Mouse (Mus musculus): ENCODE data around the gene Cfdp1. TPM values are rescaled to one million over a fixed set of nuclear protein-coding genes. Genes with fewer than 3 reads are reported as not detected.

Gene Cfdp1
- polyA plus RNA-seq, 1 experiment: 78.9 TPM

GRCm38 (mm10) chr8:111720115-111720544, 134.0 kb downstream of the Cfdp1 start:
- TF ChIP-seq CTCF (IDR thresholded peaks at IDR 0.05; ENCODE audit: extremely low read depth, insufficient read depth, low read length) (no peak), POLR2A (IDR thresholded peaks at IDR 0.05; ENCODE audit: extremely low read depth, insufficient read depth, low read length) (no peak)

GRCm38 (mm10) chr8:111718937-111719336, 135.2 kb downstream of the Cfdp1 start:
- peaks cover 21% of the 10 kb centered on the region for H3K4me1 ChIP-seq (ENCODE audit: control insufficient read depth, insufficient read depth, low read length)
- no peak overlapping the region for H3K4me3 ChIP-seq (ENCODE audit: insufficient read depth, low read length)
- TF ChIP-seq POLR2A (IDR thresholded peaks at IDR 0.05; ENCODE audit: extremely low read depth, insufficient read depth, low read length): no peak
- no peak for TF ChIP-seq CTCF (IDR thresholded peaks at IDR 0.05; ENCODE audit: extremely low read depth, insufficient read depth, low read length)
- H3K27ac ChIP-seq (ENCODE audit: insufficient read depth, low read length): no peak overlapping the region

More at GRCm38 (mm10) chr8:111720115-111720544, 134.0 kb downstream of the Cfdp1 start:
- peaks cover 17% of the 10 kb centered on the region for H3K4me1 ChIP-seq (ENCODE audit: control insufficient read depth, insufficient read depth, low read length)
- peak overlapping the region; percentile 67; the same call in 1 of the 2 replicates for H3K27ac ChIP-seq (ENCODE audit: insufficient read depth, low read length)
- H3K4me3 ChIP-seq (ENCODE audit: insufficient read depth, low read length): no peak overlapping the region

Other genes starting within 250 kb of the Cfdp1 start
- gene Ldhd, start 223.9 kb downstream of the Cfdp1 start, polyA plus RNA-seq (2012; rRNA removed): 21.2 and 21.6 TPM in 2 replicates
- gene Zfp1, start 210.9 kb downstream of the Cfdp1 start, polyA plus RNA-seq (2012; rRNA removed): 27.0 and 28.7 TPM in 2 replicates
- gene Ctrb1, start 163.3 kb downstream of the Cfdp1 start, polyA plus RNA-seq (2012; rRNA removed): 0.25 TPM in 1 of 2 replicates, not detected in the other
- 52.3 and 56.5 TPM in 2 replicates for gene Bcar1, start 110.5 kb downstream of the Cfdp1 start, polyA plus RNA-seq (2012; rRNA removed)
- gene Tmem170, start 22.5 kb upstream of the Cfdp1 start, polyA plus RNA-seq (2012; rRNA removed): 3.3 and 3.4 TPM in 2 replicates
- gene Chst5, start 56.2 kb upstream of the Cfdp1 start, polyA plus RNA-seq (2012; rRNA removed): 1.2 and 1.4 TPM in 2 replicates
- gene Tmem231, start 79.6 kb upstream of the Cfdp1 start, polyA plus RNA-seq (2012; rRNA removed): 10.6 and 11.8 TPM in 2 replicates
- gene Gabarapl2, start 86.4 kb upstream of the Cfdp1 start, polyA plus RNA-seq (2012; rRNA removed): 208 and 226 TPM in 2 replicates
- 8.1 and 8.3 TPM in 2 replicates for gene Adat1, start 138.0 kb upstream of the Cfdp1 start, polyA plus RNA-seq (2012; rRNA removed)
- 64.7 and 66.6 TPM in 2 replicates for gene Kars, start 157.0 kb upstream of the Cfdp1 start, polyA plus RNA-seq (2012; rRNA removed)
- 28.4 and 28.7 TPM in 2 replicates for gene Terf2ip, start 157.1 kb upstream of the Cfdp1 start, polyA plus RNA-seq (2012; rRNA removed)
- 0.06 TPM in 1 of 2 replicates, not detected in the other for gene Gm6793, start 160.7 kb upstream of the Cfdp1 start, polyA plus RNA-seq (2012; rRNA removed)

All from cortical plate, adult 2 months (tissue).